Mouse (Mus musculus): Measurements from ENCODE around the gene Chodl. TPM values are rescaled to one million over a fixed set of nuclear protein-coding genes. Genes with fewer than 3 reads are reported as not detected.

Chodl gene
- total RNA-seq (2023): not detected

GRCm38 (mm10) chr16:78930382-78931286 is at the start of gene Chodl:
Gene Chodl, plus strand, starts transcription at chr16:78930948.

Other genes with a start within 250 kb of the Chodl start
- not detected for gene Tmprss15, start 160.1 kb downstream of the Chodl start, total RNA-seq (2023)